Comparison of ENCODE assay signal across 8 mouse cellular contexts in the genomic region with DNA sequence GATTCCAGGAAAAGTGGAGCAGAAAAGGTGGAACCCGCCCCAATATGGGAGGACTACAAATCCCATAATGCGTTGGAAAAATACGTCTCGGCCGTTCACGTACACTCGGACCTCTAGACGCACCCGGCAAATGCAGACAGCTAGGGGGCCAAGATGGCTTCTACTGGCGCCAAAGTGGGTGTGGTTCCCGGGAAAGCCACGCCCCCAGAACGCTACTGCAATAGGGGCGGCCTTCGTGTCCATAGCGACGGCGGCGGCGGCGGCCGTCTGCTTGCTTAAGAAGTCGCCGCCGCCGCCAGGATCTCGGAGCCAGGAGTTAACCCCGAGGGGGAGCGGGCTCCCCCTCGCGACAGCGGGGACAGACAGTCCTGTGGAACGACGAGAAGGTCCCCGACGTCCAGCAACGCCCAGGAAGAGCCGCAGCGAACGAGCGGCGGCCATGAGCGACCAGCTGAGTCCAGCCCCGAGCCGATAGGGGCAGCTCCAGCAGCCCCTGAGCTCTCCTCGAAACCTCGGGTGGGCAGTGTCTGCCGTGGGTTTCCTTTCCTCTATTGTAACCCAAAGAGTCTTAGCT. TPM values are rescaled to one million over a fixed set of nuclear protein-coding genes. Genes with fewer than 3 reads are reported as not detected.
DNase-seq lines count a peak whose midpoint lies in the region; ATAC-seq and TF ChIP-seq lines count a peak whose summit lies in the region.

Ttll13 (plus strand) TSS at position 229 of the 574 bp plus-strand sequence.

- POLR2A ChIA-PET in Patski (lab: Charles Lee) = interaction anchor here (0.6 to 1.7 kb wide), 2 partner anchors 18 to 50 kb away, joined by 3 to 4 read pairs; no protein-coding TSS in a partner anchor

- H3K4me3 ChIP-seq in hindbrain, embryonic 14.5 days (replicated peaks; ENCODE audit: low read length) = peak within 1 kb of the TSS; percentile 55

- peak within 1 kb of the TSS; percentile 53 for H3K4me2 ChIP-seq in hindbrain, embryonic 14.5 days (replicated peaks)

- peak within 1 kb of the TSS; percentile 84 for H3K27ac ChIP-seq in hindbrain, embryonic 14.5 days

- no peaks in the 10 kb centered on the region for H3K4me1 ChIP-seq in hindbrain, embryonic 14.5 days (replicated peaks; ENCODE audit: control insufficient read depth, insufficient read depth, low read length)

- CTCF ChIA-PET in Patski (lab: Charles Lee) = interaction anchor here (0.9 to 1.8 kb wide), 6 partner anchors 10 to 105 kb away, joined by 3 to 7 read pairs (median 4); partner anchors contain the start of genes Cib1, Gdpgp1 and Ngrn

- peak; percentile 75 for TF ChIP-seq CTCF in Patski (IDR thresholded peaks at IDR 0.05)

- H3K27me3 ChIP-seq in Patski = no peaks in the 10 kb centered on the region
- no peaks in the 10 kb centered on the region; the same call in 1 of the 2 replicates for H3K27me3 ChIP-seq in hindbrain, embryonic 14.5 days (ENCODE audit: control insufficient read depth, insufficient read depth, low read length)

- WGBS in hindbrain, embryonic 14.5 days = under 1% methylated on average over 48 of the region's 48 CpGs

- in situ Hi-C loops in Patski (cut with MboI; ENCODE audit: low pct_unique_long_range_greater_than_20kb) = no loop called here

- H3K9ac ChIP-seq in hindbrain, embryonic 14.5 days = peak within 1 kb of the TSS; percentile 68

- H3K36me3 ChIP-seq in hindbrain, embryonic 14.5 days (replicated peaks; ENCODE audit: control insufficient read depth, insufficient read depth) = 0 out of 2 replicates have a peak, but pooled peaks cover 5% of the 10 kb centered on the region

- peak; percentile 95 for ATAC-seq in Patski
- peak; percentile 98 for ATAC-seq in hindbrain, embryonic 14.5 days (ENCODE audit: low FRiP score)

- peak; percentile 75 for DNase-seq in Patski (ENCODE audit: low read depth, low spot score)
- peak; percentile 98 for DNase-seq in cerebellum, postnatal 14 days
- DNase-seq in frontal cortex, postnatal 14 days (ENCODE audit: low spot score in 2 of 2) = peak; percentile 92 to 94
- peak; percentile 97 for DNase-seq in hindbrain, embryonic 14.5 days (ENCODE audit: low spot score)
- peak; percentile 93 to 94 for DNase-seq in layer of hippocampus, postnatal 36 days
- DNase-seq in lung, postnatal 36 days = peak; percentile 99
- DNase-seq in retina, postnatal 1 day = peak; percentile 99
- DNase-seq in urinary bladder, adult 18-20 months (ENCODE audit: low spot score in 2 of 2) = peak; percentile 91 to 96

- H3K9me3 ChIP-seq in hindbrain, embryonic 14.5 days (ENCODE audit: control insufficient read depth, low read length) = no peaks in the 10 kb centered on the region

RNA-seq across cellular contexts. Expression of gene Ttll13, which starts in this region (rescaled TPM):
- polyA plus RNA-seq in Patski (2021) = 0.73 TPM
- 1.3 and 1.7 TPM in 2 replicates for polyA plus RNA-seq in hindbrain, embryonic 14.5 days (2014; fragmentation: Nextera tagmentation; extraction: Ambion mirVana)
- 1 to 10 TPM; 1.7 to 2.9 TPM for total RNA-seq in layer of hippocampus, postnatal 36 days (2021)

Comparison
In these comparisons a context has a peak if more than half of its experiments do, and no peak if none do; other contexts are left out.
1. Peak in every context shown above with its lines: DNase-seq, ATAC-seq, H3K4me3 ChIP-seq and H3K27ac ChIP-seq.
2. Peak in DNase-seq and ATAC-seq in Patski; RNA of the gene not detected or under 1 TPM.